In genomic region chr7:66200791-66201450, GRCm38 (mm10) we compare ENCODE assay signal across 12 mouse cellular contexts.
DNase-seq lines count a peak whose midpoint lies in the region; ATAC-seq and TF ChIP-seq lines count a peak whose summit lies in the region.
"Had no signal": no experiment of that assay in that cellular context is flagged by ENCODE, and none has a peak within 500 bp of the region (broad histone marks: within the 10 kb centered on the region; RNA-seq: fewer than 3 reads in every experiment).

No protein-coding gene starts in this region.

- H3K27me3 ChIP-seq in heart, embryonic 15.5 days: no peaks in the 10 kb centered on the region
- H3K27me3 ChIP-seq in liver, embryonic 14.5 days (ENCODE audit: control insufficient read depth, insufficient read depth, low read length): no peaks in the 10 kb centered on the region
- H3K27me3 ChIP-seq in stomach, postnatal 0 days (ENCODE audit: control insufficient read depth, insufficient read depth, low read length): no peaks in the 10 kb centered on the region
- no peaks in the 10 kb centered on the region for H3K27me3 ChIP-seq in lung, postnatal 0 days (replicated peaks; ENCODE audit: insufficient read depth, low read length)

- no peak overlapping the region for H3K9ac ChIP-seq in heart, embryonic 15.5 days
- H3K9ac ChIP-seq in liver, embryonic 14.5 days (replicated peaks): peak overlapping the region; percentile 29; the same call in 1 of the 2 replicates
- H3K9ac ChIP-seq in stomach, postnatal 0 days (ENCODE audit: low read length): no peak overlapping the region
- H3K9ac ChIP-seq in lung, postnatal 0 days (replicated peaks; ENCODE audit: low read depth): no peak overlapping the region

- no peak for TF ChIP-seq CTCF in liver, embryonic 14.5 days (IDR thresholded peaks at IDR 0.05; ENCODE audit: low read depth)
- no peak for TF ChIP-seq CTCF in stomach, postnatal 0 days (IDR thresholded peaks at IDR 0.05; ENCODE audit: low read depth)
- no peak for TF ChIP-seq CTCF in lung, postnatal 0 days (IDR thresholded peaks at IDR 0.05)

- TF ChIP-seq EP300 in liver, embryonic 14.5 days (IDR thresholded peaks at IDR 0.05; ENCODE audit: low read depth): no peak
- no peak for TF ChIP-seq EP300 in stomach, postnatal 0 days (optimal IDR thresholded peaks at IDR 0.05)
- no peak for TF ChIP-seq EP300 in lung, postnatal 0 days (IDR thresholded peaks at IDR 0.05)

- H3K4me2 ChIP-seq in heart, embryonic 15.5 days: no peak overlapping the region
- H3K4me2 ChIP-seq in liver, embryonic 14.5 days (ENCODE audit: low read depth): no peak overlapping the region
- H3K4me2 ChIP-seq in stomach, postnatal 0 days (replicated peaks; ENCODE audit: low read depth): no peak overlapping the region
- no peak overlapping the region for H3K4me2 ChIP-seq in lung, postnatal 0 days (replicated peaks; ENCODE audit: low read depth, low read length)

- H3K27ac ChIP-seq in heart, embryonic 15.5 days: peak overlapping the region; percentile 43
- peak overlapping the region; percentile 68 for H3K27ac ChIP-seq in liver, embryonic 14.5 days
- H3K27ac ChIP-seq in stomach, postnatal 0 days (replicated peaks): no peak overlapping the region
- no peak overlapping the region for H3K27ac ChIP-seq in lung, postnatal 0 days (ENCODE audit: low read length)

- DNase-seq in heart, adult 18-20 months: no peak
- peak; percentile 65 to 74 for DNase-seq in spleen, postnatal 36 days (ENCODE audit: low spot score in 2 of 2)
- no peak for DNase-seq in spleen, postnatal 14 days (ENCODE audit: low spot score in 2 of 2)
- no peak for DNase-seq in liver, embryonic 14.5 days (ENCODE audit: low read depth in 3 of 3, low spot score in 3 of 3)
- DNase-seq in stomach, postnatal 0 days (ENCODE audit: low spot score): no peak
- no peak for DNase-seq in lung, postnatal 4 days
- DNase-seq in lung, postnatal 0 days (ENCODE audit: low spot score): no peak
- DNase-seq: cerebellum, postnatal 36 days; kidney, postnatal 14 days; lung, adult 18-20 months; thymus, adult 2 months had no signal

- ATAC-seq in heart, embryonic 15.5 days (replicated peaks; ENCODE audit: insufficient number of reproducible peaks, insufficient read depth, low FRiP score, low read depth): no peak
- ATAC-seq in liver, embryonic 14.5 days (ENCODE audit: insufficient read depth): no peak
- ATAC-seq in stomach, postnatal 0 days (ENCODE audit: low FRiP score, low TSS enrichment): peak; percentile 45; the same call in 1 of the 2 replicates
- ATAC-seq in lung, postnatal 0 days: no peak

- 23% methylated on average over 8 of the region's 8 CpGs for WGBS in heart, embryonic 15.5 days
- 18% methylated on average over 8 of the region's 8 CpGs for WGBS in liver, embryonic 14.5 days (ENCODE audit: insufficient replicate concordance)
- WGBS in stomach, postnatal 0 days: 27% methylated on average over 8 of the region's 8 CpGs
- WGBS in lung, postnatal 0 days: 32% methylated on average over 8 of the region's 8 CpGs

- no peaks in the 10 kb centered on the region for H3K9me3 ChIP-seq in heart, embryonic 15.5 days (replicated peaks)
- no peaks in the 10 kb centered on the region for H3K9me3 ChIP-seq in liver, embryonic 14.5 days (ENCODE audit: control insufficient read depth, low read length)
- H3K9me3 ChIP-seq in stomach, postnatal 0 days (ENCODE audit: control insufficient read depth, low read length): no peaks in the 10 kb centered on the region
- H3K9me3 ChIP-seq in lung, postnatal 0 days (ENCODE audit: low read length): no peaks in the 10 kb centered on the region

- no peak overlapping the region for H3K4me3 ChIP-seq in heart, embryonic 15.5 days
- no peak overlapping the region for H3K4me3 ChIP-seq in liver, embryonic 14.5 days (ENCODE audit: insufficient read depth in 1 of 2, low read depth in 2 of 2, low read length in 2 of 2)
- no peak overlapping the region for H3K4me3 ChIP-seq in stomach, postnatal 0 days (ENCODE audit: low read depth, low read length)
- no peak overlapping the region for H3K4me3 ChIP-seq in lung, postnatal 0 days (ENCODE audit: low read depth, low read length)

- peaks cover 53% of the 10 kb centered on the region for H3K4me1 ChIP-seq in heart, embryonic 15.5 days (replicated peaks)
- peaks cover 47 to 54% of the 10 kb centered on the region in 2 experiments for H3K4me1 ChIP-seq in liver, embryonic 14.5 days (replicated peaks; ENCODE audit: control insufficient read depth in 2 of 2, insufficient read depth in 2 of 2, low read length in 1 of 2)
- H3K4me1 ChIP-seq in stomach, postnatal 0 days (replicated peaks; ENCODE audit: control insufficient read depth, insufficient read depth): no peaks in the 10 kb centered on the region
- H3K4me1 ChIP-seq in lung, postnatal 0 days (ENCODE audit: insufficient read depth, low read depth, low read length): 0 out of 2 replicates have a peak, but pooled peaks cover 5% of the 10 kb centered on the region

- H3K36me3 ChIP-seq in heart, embryonic 15.5 days: no peaks in the 10 kb centered on the region
- no peaks in the 10 kb centered on the region for H3K36me3 ChIP-seq in liver, embryonic 14.5 days (replicated peaks; ENCODE audit: control insufficient read depth, insufficient read depth, low read depth)
- no peaks in the 10 kb centered on the region for H3K36me3 ChIP-seq in stomach, postnatal 0 days (ENCODE audit: control insufficient read depth, insufficient read depth, low read length)
- H3K36me3 ChIP-seq in lung, postnatal 0 days (ENCODE audit: insufficient read depth, low read length): no peaks in the 10 kb centered on the region

Comparison
In these comparisons a context has a peak if more than half of its experiments do, and no peak if none do; other contexts are left out.
1. DNase-seq: peak in spleen, postnatal 36 days (2 of 2); none in heart, adult 18-20 months (0 of 2), spleen, postnatal 14 days (0 of 2), liver, embryonic 14.5 days (0 of 3), stomach, postnatal 0 days (single experiment), lung, postnatal 4 days (0 of 2) and lung, postnatal 0 days (single experiment).
2. H3K27ac ChIP-seq: peak in heart, embryonic 15.5 days (single experiment) and liver, embryonic 14.5 days (single experiment); none in stomach, postnatal 0 days (single experiment) and lung, postnatal 0 days (single experiment).